Mouse (Mus musculus): ENCODE results near the gene Efnb2. TPM values are rescaled to one million over a fixed set of nuclear protein-coding genes. Genes with fewer than 3 reads are reported as not detected.

The Efnb2 gene
- polyA plus RNA-seq, 1 experiment: 3.3 TPM

DNA sequence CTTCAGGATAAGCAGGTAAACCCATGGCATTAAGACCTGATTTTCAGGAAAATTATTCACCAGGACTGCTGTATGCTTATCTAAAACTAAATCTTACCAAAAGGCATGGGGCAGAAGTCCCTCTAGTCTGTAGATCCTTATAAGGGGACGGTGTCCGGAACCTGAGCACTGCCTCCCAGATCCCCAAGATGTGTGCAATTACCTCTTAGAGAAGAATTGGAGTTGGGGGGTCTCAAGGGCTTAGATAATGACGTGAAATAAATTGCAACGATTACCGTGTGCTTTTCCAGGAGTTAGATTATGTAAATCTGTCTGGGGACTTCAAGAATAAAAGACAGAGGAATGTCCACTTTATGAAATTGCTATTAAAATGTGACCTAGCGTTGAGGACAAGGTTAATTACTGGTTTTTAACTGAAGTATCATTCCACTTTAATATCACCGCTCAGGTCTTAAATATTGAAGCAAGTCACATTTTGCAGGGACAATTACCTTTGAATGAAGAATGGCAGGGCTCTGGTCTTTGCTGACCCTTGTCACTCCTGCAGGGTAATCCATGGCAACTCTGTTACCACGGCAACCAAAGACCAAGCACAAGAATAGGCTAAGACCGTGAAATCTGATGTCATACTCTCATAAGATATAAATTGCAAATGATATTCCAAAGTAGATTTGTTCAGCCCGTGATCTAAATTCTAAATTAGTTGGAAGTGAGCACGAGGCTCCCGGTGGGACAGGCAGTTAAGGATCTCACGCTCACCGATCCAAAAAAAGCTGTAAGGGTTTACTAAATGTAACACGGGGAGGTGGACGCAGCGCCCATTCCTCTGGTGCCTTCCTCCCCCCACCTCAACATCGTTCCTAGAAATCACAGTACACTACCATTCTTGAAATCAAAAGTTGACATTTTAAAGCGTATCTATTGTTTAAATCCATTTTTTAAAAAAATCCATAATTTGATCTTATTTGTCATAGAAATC, 86.2 kb downstream of the Efnb2 start:
- Histone ChIP-seq H3K4me3 (ENCODE audit: insufficient read depth, low read depth, low read length) (no peak overlapping the region), H3K27ac (replicated peaks; ENCODE audit: low read depth, low read length) (no peak overlapping the region), H3K4me1 (ENCODE audit: control insufficient read depth, insufficient read depth, insufficient read length, low read length) (no peaks in the 10 kb centered on the region)

GRCm38 (mm10) chr8:8572272-8572671, 88.8 kb downstream of the Efnb2 start:
- Histone ChIP-seq H3K27ac (replicated peaks; ENCODE audit: low read depth, low read length) (no peak overlapping the region), H3K4me1 (ENCODE audit: control insufficient read depth, insufficient read depth, insufficient read length, low read length) (no peaks in the 10 kb centered on the region), H3K4me3 (ENCODE audit: insufficient read depth, low read depth, low read length) (no peak overlapping the region)

- no peaks in the 10 kb centered on the region for H3K4me1 ChIP-seq (ENCODE audit: control insufficient read depth, insufficient read depth, insufficient read length, low read length)
- no peak overlapping the region for H3K4me3 ChIP-seq (ENCODE audit: insufficient read depth, low read depth, low read length)
- H3K27ac ChIP-seq (replicated peaks; ENCODE audit: low read depth, low read length): no peak overlapping the region
These were observed 89.3 kb downstream of the Efnb2 start for GRCm38 (mm10) chr8:8571625-8572215.

- H3K4me1 ChIP-seq (ENCODE audit: control insufficient read depth, insufficient read depth, insufficient read length, low read length): no peaks in the 10 kb centered on the region
- H3K27ac ChIP-seq (replicated peaks; ENCODE audit: low read depth, low read length): no peak overlapping the region
- H3K4me3 ChIP-seq (ENCODE audit: insufficient read depth, low read depth, low read length): no peak overlapping the region
These were observed 91.8 kb downstream of the Efnb2 start for GRCm38 (mm10) chr8:8569280-8569679.

DNA sequence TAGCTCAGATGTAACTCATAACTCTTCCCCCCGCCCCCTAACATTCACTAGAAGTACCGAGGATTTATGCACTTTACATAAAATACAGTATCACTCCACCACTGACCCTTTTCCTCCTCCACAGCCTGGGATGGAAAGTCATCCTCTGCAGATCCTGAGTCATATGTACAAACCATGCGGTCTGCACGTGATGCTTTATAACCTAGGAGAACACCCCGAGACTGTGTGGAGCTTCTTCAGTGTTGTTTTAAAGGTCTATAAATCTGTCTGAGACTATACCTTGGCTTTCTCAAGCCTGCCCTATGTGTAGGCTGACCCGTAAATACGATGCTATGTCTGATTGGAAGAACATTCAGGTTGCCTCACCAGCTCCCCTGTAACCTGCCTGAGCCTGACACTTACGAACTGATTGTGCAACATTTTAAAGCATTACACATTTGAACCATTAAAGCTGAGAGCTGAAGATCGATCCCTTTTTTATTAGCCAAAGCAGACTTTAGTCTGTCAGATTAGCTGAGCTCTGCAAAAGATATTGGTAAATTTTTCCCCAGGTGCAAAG, 92.7 kb downstream of the Efnb2 start:
- Histone ChIP-seq H3K4me3 (ENCODE audit: insufficient read depth, low read depth, low read length) (no peak overlapping the region), H3K4me1 (ENCODE audit: control insufficient read depth, insufficient read depth, insufficient read length, low read length) (no peaks in the 10 kb centered on the region), H3K27ac (replicated peaks; ENCODE audit: low read depth, low read length) (no peak overlapping the region)

Other genes with a start within 250 kb of the Efnb2 start
- gene Arglu1, start 29.3 kb upstream of the Efnb2 start, polyA plus RNA-seq (2012; ENCODE audit: insufficient read depth, insufficient read length, missing spikeins): 30.1 and 39.8 TPM in 2 replicates

Measured in brown adipose tissue, adult 24 weeks (tissue).